Mouse (Mus musculus) liver, postnatal 0 days (tissue): ENCODE measurements around the gene Mon2.

Experiments used
- CTCF ChIP-seq: sonication (generic); IDR thresholded peaks from 2 replicates; pipeline ENCODE4 v1.5.1; 2016; ENCODE audit warnings: antibody characterized with exemption, low read depth
- EP300 ChIP-seq: IDR thresholded peaks from 2 replicates; pipeline ENCODE4 v1.6.1; 2016; ENCODE audit warnings: antibody characterized with exemption, low read depth, mild to moderate bottlenecking

DNA sequence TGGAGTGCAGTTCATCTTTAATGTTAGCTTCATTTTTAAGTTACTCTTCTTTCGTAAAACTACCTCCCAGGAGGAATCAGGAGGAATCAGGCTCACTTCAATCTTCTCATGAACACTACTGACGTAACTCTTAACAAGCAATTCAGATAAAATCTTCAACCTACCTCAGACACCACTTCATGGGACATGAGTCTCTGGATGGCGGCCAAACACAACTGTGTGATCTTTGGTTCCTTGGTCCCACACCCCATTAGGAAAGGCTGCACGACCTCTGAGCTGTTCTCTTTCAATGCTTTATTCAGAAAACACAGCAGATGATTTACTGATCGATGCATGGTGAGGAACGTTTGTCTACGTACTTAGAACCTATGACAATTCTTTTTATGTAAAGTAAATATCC is 24.3 kb downstream of the Mon2 start:
- TF ChIP-seq CTCF (no peak), EP300 (no peak)
